Mouse (Mus musculus): ENCODE data around the gene Aebp2. TPM values are rescaled to one million over a fixed set of nuclear protein-coding genes. Genes with fewer than 3 reads are reported as not detected.
"Not testable (repeated sequence)": the region's sequence is repeated elsewhere in the genome, so short reads cannot be mapped to it uniquely, and the experiment has no call there.

The Aebp2 gene
- total RNA-seq (2014; fragmentation: Nextera tagmentation) (32.0 and 38.7 TPM in 2 replicates), total RNA-seq (2017) (39.4 and 55.3 TPM in 2 replicates)

- no peak for ATAC-seq (replicated peaks; ENCODE audit: poor library complexity, severe bottlenecking)
These were observed at the start of gene Aebp2 for GRCm38 (mm10) chr6:140622391-140623225. TSS of gene Aebp2 (plus strand) at chr6:140622663.

GRCm38 (mm10) chr6:140574943-140575342 is 47.5 kb upstream of the Aebp2 start:
- no peak for ATAC-seq (replicated peaks; ENCODE audit: poor library complexity, severe bottlenecking)

- peak; percentile 68 for ATAC-seq (replicated peaks; ENCODE audit: poor library complexity, severe bottlenecking)
These were observed 46.3 kb upstream of the Aebp2 start for GRCm38 (mm10) chr6:140576133-140576532.

- ATAC-seq (replicated peaks; ENCODE audit: poor library complexity, severe bottlenecking): peak; percentile 64
These were observed 45.3 kb upstream of the Aebp2 start for GRCm38 (mm10) chr6:140576961-140577821.

GRCm38 (mm10) chr6:140577822-140578170 is 44.7 kb upstream of the Aebp2 start:
- no peak for ATAC-seq (replicated peaks; ENCODE audit: poor library complexity, severe bottlenecking)

- ATAC-seq (replicated peaks; ENCODE audit: poor library complexity, severe bottlenecking): not testable (repeated sequence)
These were observed 43.5 kb upstream of the Aebp2 start for GRCm38 (mm10) chr6:140578985-140579384.

- peak; percentile 43; the same call in 1 of the 2 replicates for ATAC-seq (replicated peaks; ENCODE audit: poor library complexity, severe bottlenecking)
These were observed 42.3 kb upstream of the Aebp2 start for GRCm38 (mm10) chr6:140580170-140580569.

GRCm38 (mm10) chr6:140586714-140587259 is 35.7 kb upstream of the Aebp2 start:
- no peak for ATAC-seq (replicated peaks; ENCODE audit: poor library complexity, severe bottlenecking)

- no peak for ATAC-seq (replicated peaks; ENCODE audit: poor library complexity, severe bottlenecking)
These were observed 31.1 kb upstream of the Aebp2 start for GRCm38 (mm10) chr6:140591331-140591730.

GRCm38 (mm10) chr6:140592713-140593112 is 29.8 kb upstream of the Aebp2 start:
- no peak for ATAC-seq (replicated peaks; ENCODE audit: poor library complexity, severe bottlenecking)

GRCm38 (mm10) chr6:140593420-140594170 is 28.9 kb upstream of the Aebp2 start:
- ATAC-seq (replicated peaks; ENCODE audit: poor library complexity, severe bottlenecking): peak; percentile 95

GRCm38 (mm10) chr6:140595551-140595950 is 26.9 kb upstream of the Aebp2 start:
- ATAC-seq (replicated peaks; ENCODE audit: poor library complexity, severe bottlenecking): not testable (repeated sequence)

GRCm38 (mm10) chr6:140597381-140598329 is 24.8 kb upstream of the Aebp2 start:
- no peak for ATAC-seq (replicated peaks; ENCODE audit: poor library complexity, severe bottlenecking)

- ATAC-seq (replicated peaks; ENCODE audit: poor library complexity, severe bottlenecking): no peak
These were observed 23.9 kb upstream of the Aebp2 start for GRCm38 (mm10) chr6:140598516-140598915.

GRCm38 (mm10) chr6:140599337-140599736 is 23.1 kb upstream of the Aebp2 start:
- no peak for ATAC-seq (replicated peaks; ENCODE audit: poor library complexity, severe bottlenecking)

- not testable (repeated sequence) for ATAC-seq (replicated peaks; ENCODE audit: poor library complexity, severe bottlenecking)
These were observed 21.8 kb upstream of the Aebp2 start for GRCm38 (mm10) chr6:140600671-140601070.

- no peak for ATAC-seq (replicated peaks; ENCODE audit: poor library complexity, severe bottlenecking)
These were observed 21.3 kb upstream of the Aebp2 start for GRCm38 (mm10) chr6:140601175-140601574.

GRCm38 (mm10) chr6:140603228-140603944 is 19.1 kb upstream of the Aebp2 start:
- ATAC-seq (replicated peaks; ENCODE audit: poor library complexity, severe bottlenecking): no peak
